Mouse (Mus musculus) kidney, embryonic 16.5 days (tissue): ENCODE results near the gene Slc44a1. TPM values are rescaled to one million over a fixed set of nuclear protein-coding genes. Genes with fewer than 3 reads are reported as not detected.
A peak's percentile ranks its signal among the peaks of the same experiment; 100 is the strongest.

Experiments used
- ATAC-seq: fragments of 200-750 bp; cut with Nextera tagmentation; 2 replicates; pipeline ENCODE4 v1.8.0; 2017; ENCODE audit warnings: moderate TSS enrichment; ENCODE audit not compliant: low FRiP score, low TSS enrichment
- H3K27ac ChIP-seq: fragments of 300-500 bp; sonication (generic); 2 replicates; pipeline ENCODE4 v1.5.1; 2014; ENCODE audit warnings: low read length
- H3K27me3 ChIP-seq: fragments of 300-500 bp; sonication (generic); 2 replicates; pipeline ENCODE4 v1.6.1; 2014; ENCODE audit warnings: low read length, control low read depth, mixed read lengths; ENCODE audit not compliant: insufficient read depth
- H3K36me3 ChIP-seq: fragments of 300-500 bp; sonication (generic); 2 replicates; pipeline ENCODE4 v1.6.1; 2014; ENCODE audit warnings: low read length, control low read depth, mixed read lengths; ENCODE audit not compliant: insufficient read depth
- H3K4me1 ChIP-seq: fragments of 300-500 bp; sonication (generic); 2 replicates; pipeline ENCODE4 v1.6.1; 2014; ENCODE audit warnings: low read length, control low read depth, mixed read lengths; ENCODE audit not compliant: insufficient read depth
- H3K4me2 ChIP-seq: fragments of 300-500 bp; sonication (generic); replicated peaks from 2 replicates; pipeline ENCODE4 v1.6.1; 2014; ENCODE audit warnings: low read depth, low read length
- H3K4me3 ChIP-seq: fragments of 300-500 bp; sonication (generic); 2 replicates; pipeline ENCODE4 v1.5.1; 2014; ENCODE audit warnings: mild to moderate bottlenecking, low read length
- H3K9ac ChIP-seq: fragments of 300-500 bp; sonication (generic); replicated peaks from 2 replicates; pipeline ENCODE4 v1.6.1; 2014; ENCODE audit warnings: low read length
- H3K9me3 ChIP-seq: fragments of 300-500 bp; sonication (generic); 2 replicates; pipeline ENCODE4 v1.6.1; 2016; ENCODE audit warnings: low read length, control low read depth
- WGBS: fragments of 180-500 bp; shearing (Covaris S2); extraction: QIAGEN DNeasy Blood & Tissue Kit; methylation state at CpG from one replicate; pipeline ENCODE4 v1.1.7; 2014; 5-methylcytosine and 5-hydroxymethylcytosine counted together
- polyA plus RNA-seq: library from polyadenylated mRNA; unstranded; fragments of >200 nt; fragmentation: Nextera tagmentation; extraction: Ambion mirVana; gene quantifications from 2 replicates; pipeline ENCODE4 v1.2.1, GENCODE M21; 2015

Gene Slc44a1
- polyA plus RNA-seq, 1 experiment from 2014 or later, result 33.7 TPM

DNA sequence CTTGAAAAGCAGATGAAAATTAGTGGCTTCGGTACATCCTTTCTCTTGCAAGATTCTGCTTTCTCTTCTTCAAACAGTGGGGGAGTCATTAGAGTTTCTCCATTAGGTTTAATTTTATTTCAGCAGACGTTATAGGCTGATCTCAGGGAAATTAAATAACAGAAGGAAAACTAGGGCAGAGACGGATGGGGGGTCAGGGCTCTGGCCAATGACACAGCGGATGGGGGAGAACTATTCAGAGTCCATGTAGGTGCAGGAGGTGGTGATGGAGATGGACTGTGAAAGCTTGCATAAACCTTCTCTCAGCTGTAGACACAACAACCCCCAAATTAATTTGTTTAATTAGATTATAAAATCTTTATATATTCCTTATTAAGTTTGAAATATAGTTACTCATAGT, 20.8 kb downstream of the Slc44a1 start:
- 80% methylated on average over 4 of the region's 4 CpGs for WGBS
- H3K9me3 ChIP-seq, result no peaks in the 10 kb centered on the region
- H3K36me3 ChIP-seq, result no peaks in the 10 kb centered on the region
- no peak overlapping the region for H3K4me2 ChIP-seq
- no peak for ATAC-seq
- H3K27me3 ChIP-seq, result no peaks in the 10 kb centered on the region
- H3K4me1 ChIP-seq, result no peaks in the 10 kb centered on the region
- H3K9ac ChIP-seq, result no peak overlapping the region
- H3K27ac ChIP-seq, result no peak overlapping the region
- H3K4me3 ChIP-seq, result no peak overlapping the region

DNA sequence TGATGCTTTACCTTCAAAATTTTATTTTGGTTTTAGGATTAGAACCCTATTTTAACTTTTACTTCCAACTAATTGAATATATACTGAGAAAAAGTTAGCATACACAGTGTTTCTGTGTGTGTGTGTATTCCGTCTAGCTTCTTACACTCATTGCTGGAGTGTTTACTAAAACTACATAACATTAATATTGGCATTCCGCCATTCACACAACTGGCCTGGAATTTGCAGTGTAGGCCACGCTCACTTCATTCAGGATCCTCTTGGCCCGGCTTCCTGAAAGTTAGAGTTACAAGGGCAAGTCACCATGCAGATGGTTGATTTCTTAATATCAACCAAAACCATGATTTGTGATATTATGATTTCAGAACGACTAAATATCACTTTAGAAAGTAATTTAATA, 21.9 kb downstream of the Slc44a1 start:
- Histone ChIP-seq H3K4me1 (no peaks in the 10 kb centered on the region), H3K9ac (no peak overlapping the region), H3K9me3 (no peaks in the 10 kb centered on the region), H3K4me3 (no peak overlapping the region), H3K27ac (no peak overlapping the region), H3K36me3 (no peaks in the 10 kb centered on the region), H3K27me3 (no peaks in the 10 kb centered on the region), H3K4me2 (no peak overlapping the region)
- no peak for ATAC-seq
- 85% methylated on average over 5 of the region's 5 CpGs for WGBS

DNA sequence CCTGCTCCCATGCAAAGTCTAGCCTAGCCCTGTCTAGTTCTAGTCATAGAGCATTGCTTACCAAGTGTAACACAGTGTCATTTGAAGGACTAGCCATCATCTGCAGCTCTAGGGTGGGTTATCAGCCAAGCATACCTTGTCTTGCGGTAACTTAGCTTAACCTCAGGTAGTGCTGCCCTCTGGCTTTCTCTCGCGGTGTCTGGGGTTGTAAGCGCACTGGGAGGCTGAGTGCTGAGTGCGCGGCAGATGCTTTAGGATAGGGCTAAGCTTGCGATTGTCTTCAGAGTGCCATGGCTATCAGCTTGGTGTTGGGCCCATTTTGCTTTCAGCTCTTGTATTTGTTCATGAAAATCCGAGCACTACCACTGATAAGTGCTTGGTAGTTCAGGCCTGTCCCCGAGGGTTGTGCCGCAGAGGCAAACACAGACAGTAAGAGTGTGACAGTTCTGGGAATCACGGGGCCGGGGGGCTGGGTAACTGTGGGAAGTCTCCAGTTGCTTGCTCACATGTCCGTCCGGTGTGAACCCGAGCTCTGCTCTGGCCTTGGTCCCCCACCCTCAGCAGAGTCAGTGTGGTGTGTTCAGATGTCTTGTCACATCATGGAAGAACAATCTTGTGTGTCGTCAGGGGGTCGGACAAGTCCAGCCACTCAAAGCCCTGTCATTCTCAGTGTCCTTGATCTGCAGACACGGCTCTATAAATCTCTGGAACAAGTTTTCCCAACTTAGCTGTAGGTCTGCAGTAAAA, 22.5 kb downstream of the Slc44a1 start:
- ATAC-seq, result no peak; the same call in 1 of the 2 replicates
- H3K9ac ChIP-seq, result no peak overlapping the region
- no peaks in the 10 kb centered on the region for H3K27me3 ChIP-seq
- H3K36me3 ChIP-seq, result no peaks in the 10 kb centered on the region
- WGBS, result 69% methylated on average over 18 of the region's 18 CpGs
- H3K4me3 ChIP-seq, result no peak overlapping the region
- no peaks in the 10 kb centered on the region for H3K4me1 ChIP-seq
- H3K9me3 ChIP-seq, result no peaks in the 10 kb centered on the region
- H3K4me2 ChIP-seq, result no peak overlapping the region
- H3K27ac ChIP-seq, result no peak overlapping the region

DNA sequence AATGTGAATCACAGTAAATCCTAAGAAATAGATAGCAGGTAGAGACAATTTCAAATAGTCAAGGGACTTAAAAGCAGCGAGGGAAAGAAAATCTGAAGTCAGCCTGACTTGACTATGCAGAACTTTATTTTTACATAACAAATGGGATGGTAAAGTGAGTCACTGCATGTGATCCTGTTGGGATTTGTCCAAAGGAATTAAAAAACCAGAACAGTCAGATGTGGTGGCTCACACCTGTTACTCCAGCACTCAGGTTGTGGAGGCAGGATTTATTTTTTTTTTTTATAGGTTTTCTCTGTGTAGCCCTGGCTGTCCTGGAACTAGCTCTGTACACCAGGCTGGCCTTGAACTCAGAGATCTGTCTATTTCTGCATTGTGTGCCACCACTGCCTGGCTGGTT, 25.7 kb downstream of the Slc44a1 start:
- H3K4me2 ChIP-seq, result no peak overlapping the region
- no peaks in the 10 kb centered on the region for H3K27me3 ChIP-seq

DNA sequence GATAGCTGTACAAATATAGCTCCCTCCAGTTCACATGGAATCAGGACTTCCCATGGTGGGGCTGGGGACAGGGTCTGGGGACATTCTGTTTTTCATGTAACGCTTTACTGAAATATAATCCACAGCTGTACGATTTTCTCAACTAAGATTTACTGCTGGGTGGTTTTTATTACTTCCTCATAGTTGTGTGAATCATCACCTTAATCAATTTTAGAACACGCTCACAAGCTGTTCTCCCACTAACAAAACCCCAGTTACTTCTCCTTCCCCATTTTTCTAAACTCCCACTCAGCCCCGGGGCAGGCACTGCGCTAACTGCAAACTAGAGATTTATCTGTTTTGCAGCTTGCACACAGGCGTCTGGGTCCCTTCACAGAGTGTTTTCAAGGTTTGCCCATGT, 28.8 kb downstream of the Slc44a1 start:
- Histone ChIP-seq H3K27ac (0 out of 2 replicates have a peak overlapping the region, but pooled peaks have one; percentile 50), H3K4me2 (no peak overlapping the region), H3K9me3 (no peaks in the 10 kb centered on the region), H3K36me3 (no peaks in the 10 kb centered on the region), H3K9ac (no peak overlapping the region), H3K27me3 (no peaks in the 10 kb centered on the region), H3K4me1 (peaks cover 8% of the 10 kb centered on the region; the same call in 1 of the 2 replicates), H3K4me3 (no peak overlapping the region)
- 17% methylated on average over 6 of the region's 6 CpGs for WGBS
- peak; percentile 23; the same call in 1 of the 2 replicates for ATAC-seq

More for the DNA sequence above, 25.7 kb downstream of the Slc44a1 start:
- no peak overlapping the region for H3K27ac ChIP-seq
- H3K4me1 ChIP-seq, result peaks cover 8% of the 10 kb centered on the region; the same call in 1 of the 2 replicates
- H3K9me3 ChIP-seq, result no peaks in the 10 kb centered on the region
- no peak overlapping the region for H3K9ac ChIP-seq
- no peak for ATAC-seq
- H3K4me3 ChIP-seq, result no peak overlapping the region
- H3K36me3 ChIP-seq, result no peaks in the 10 kb centered on the region
- 63% methylated on average over 1 of the region's 1 CpGs for WGBS

DNA sequence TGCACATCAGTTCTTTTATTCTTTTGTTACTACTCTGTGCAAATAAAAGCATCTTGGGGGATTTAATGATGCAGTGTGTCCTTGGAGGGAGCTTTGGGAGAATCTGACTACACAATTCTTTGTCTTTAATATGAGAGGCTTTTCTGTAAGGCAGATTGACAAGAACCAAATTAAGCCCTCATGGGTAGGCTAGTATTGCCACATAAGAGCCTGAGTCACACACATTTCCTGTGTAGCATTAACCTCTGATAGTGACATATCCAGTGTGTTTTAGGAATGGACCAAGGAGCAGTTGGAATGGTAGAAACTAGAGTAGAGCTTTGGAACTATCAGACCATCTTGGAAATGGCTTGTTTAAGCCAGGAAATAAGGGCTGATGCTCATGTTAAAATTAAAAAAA, 33.9 kb downstream of the Slc44a1 start:
- no peaks in the 10 kb centered on the region for H3K36me3 ChIP-seq
- no peak overlapping the region for H3K4me2 ChIP-seq
- H3K4me1 ChIP-seq, result peaks cover 10% of the 10 kb centered on the region
- no peaks in the 10 kb centered on the region for H3K27me3 ChIP-seq
- no peaks in the 10 kb centered on the region for H3K9me3 ChIP-seq
- no peak overlapping the region for H3K4me3 ChIP-seq
- ATAC-seq, result no peak
- H3K9ac ChIP-seq, result no peak overlapping the region
- no peak overlapping the region for H3K27ac ChIP-seq

DNA sequence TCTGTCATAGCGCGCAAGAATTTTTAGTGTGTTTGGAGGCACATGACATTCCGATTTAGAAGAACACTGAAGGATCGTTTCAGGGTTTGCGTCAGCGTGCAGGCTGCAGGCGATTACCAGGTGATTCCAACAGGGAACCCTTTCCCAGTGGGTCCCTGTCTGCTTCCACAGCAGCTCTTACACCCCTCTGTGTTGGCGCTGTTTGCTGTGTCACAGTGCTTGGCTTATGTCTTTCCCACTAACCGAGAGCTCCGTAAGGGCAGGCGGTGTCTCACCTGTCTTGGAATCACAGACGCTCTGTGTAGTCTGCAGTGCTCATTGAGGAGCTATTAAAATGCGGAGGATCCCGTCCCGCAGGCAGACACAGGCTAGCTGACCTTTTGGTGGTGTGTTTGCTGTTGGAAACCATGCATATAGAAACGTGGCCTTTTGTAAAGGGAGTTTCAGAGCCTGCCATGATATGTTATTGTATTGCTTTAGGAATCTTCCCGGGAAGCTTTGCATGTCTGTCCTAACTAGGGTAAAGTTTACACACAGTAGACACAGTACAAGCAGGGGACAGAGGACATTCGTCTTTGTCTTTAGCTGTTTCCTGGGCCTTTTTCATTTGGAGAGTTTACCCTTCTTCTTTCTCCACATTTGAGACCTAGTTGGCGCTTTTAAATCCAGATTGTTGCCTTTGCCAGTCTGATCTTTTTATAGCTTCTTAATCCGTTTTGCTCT, 35.2 kb downstream of the Slc44a1 start:
- Histone ChIP-seq H3K9me3 (no peaks in the 10 kb centered on the region), H3K27me3 (no peaks in the 10 kb centered on the region), H3K9ac (no peak overlapping the region), H3K36me3 (no peaks in the 10 kb centered on the region), H3K27ac (no peak overlapping the region), H3K4me2 (no peak overlapping the region), H3K4me1 (peaks cover 8% of the 10 kb centered on the region), H3K4me3 (no peak overlapping the region)
- WGBS, result 72% methylated on average over 20 of the region's 20 CpGs
- no peak for ATAC-seq

DNA sequence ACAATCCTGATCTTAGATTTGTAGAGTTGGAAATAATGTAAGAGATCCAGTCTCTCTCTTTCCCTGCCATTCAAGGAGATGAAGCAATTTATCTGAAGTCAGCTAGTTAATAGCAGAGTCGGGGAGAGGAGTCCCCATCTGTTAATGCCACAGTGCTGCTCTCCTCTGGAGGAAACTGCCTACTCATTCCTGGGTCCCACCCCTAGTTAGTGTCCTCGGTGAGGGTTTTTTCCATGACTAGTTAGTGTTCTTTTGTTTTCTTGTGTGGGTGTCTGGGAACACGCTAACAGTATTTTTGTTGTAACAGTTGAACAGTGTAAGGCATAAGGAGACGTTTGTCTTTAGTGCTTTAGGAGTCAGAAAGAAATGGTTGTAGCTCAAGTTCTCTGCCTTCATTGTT, 38.4 kb downstream of the Slc44a1 start:
- Histone ChIP-seq H3K4me3 (no peak overlapping the region), H3K9me3 (no peaks in the 10 kb centered on the region), H3K4me2 (no peak overlapping the region), H3K36me3 (no peaks in the 10 kb centered on the region), H3K9ac (no peak overlapping the region), H3K4me1 (peaks cover 8% of the 10 kb centered on the region), H3K27ac (no peak overlapping the region), H3K27me3 (no peaks in the 10 kb centered on the region)
- WGBS, result 74% methylated on average over 4 of the region's 4 CpGs
- no peak for ATAC-seq

DNA sequence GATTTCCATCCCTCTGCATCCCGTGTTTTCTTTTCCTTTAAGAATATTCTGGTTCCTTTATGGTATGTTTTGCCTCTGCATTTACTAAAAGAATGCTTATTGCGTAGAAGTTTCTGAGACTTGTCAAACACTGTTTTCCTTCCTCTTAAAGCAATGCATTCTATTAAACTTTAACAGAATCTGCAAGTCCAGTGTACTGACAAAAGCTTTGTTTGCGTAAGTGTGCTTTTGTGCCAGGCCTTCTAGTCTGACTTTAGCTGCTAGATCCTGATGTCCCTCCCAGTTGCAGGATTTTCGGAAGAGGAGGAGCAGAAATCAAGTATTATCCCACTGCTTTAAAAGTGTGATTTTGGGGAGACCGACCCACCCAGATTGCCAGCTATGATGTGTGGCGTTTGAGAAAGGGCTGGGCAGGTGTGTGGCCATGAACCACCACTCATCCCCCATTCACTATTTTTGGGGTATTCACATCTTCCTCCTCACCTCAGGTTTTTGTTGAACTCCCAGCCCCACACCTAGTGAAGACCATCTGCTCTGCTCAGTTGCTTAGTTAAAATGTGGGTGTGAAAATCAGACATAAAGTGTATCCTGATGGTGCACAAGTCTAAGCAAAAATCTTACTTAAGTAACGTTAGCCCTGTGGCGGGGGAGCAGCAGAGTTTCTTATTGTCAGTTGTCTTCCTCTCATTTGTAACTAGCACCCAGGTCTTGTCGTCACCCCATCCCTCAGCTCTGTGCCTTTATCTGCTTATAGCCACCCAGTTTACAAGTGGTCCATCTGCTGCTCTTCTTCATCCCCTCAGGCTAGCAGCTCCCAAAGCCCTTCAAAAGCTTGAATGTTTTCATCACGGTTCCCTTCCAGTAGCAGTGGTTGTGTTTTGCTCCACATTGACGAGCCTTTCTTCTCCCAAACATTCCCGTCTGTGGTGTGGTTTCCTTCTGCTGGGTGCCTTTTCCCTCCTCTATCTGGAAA, 47.3 kb downstream of the Slc44a1 start:
- ATAC-seq, result no peak
- Histone ChIP-seq H3K36me3 (no peaks in the 10 kb centered on the region), H3K4me1 (peaks cover 20% of the 10 kb centered on the region), H3K27ac (peak overlapping the region; percentile 57), H3K9me3 (no peaks in the 10 kb centered on the region), H3K27me3 (no peaks in the 10 kb centered on the region), H3K4me2 (no peak overlapping the region), H3K9ac (no peak overlapping the region), H3K4me3 (no peak overlapping the region)
- 67% methylated on average over 12 of the region's 12 CpGs for WGBS
